Mouse (Mus musculus) adrenal gland, postnatal 36 days (tissue): ENCODE data around the gene Bri3bp. TPM values are rescaled to one million over a fixed set of nuclear protein-coding genes. Genes with fewer than 3 reads are reported as not detected.

Experiments
- DNase-seq, 2 experiments: peaks; one replicate each; pipeline ENCODE4 v3.0.0; 2021; ENCODE audit warnings: mixed read lengths in 1 of 2
- total RNA-seq, 2 experiments: library from RNA; stranded (reverse); gene quantifications; 2 replicates each; pipeline ENCODE4 v1.2.3; 2021

Bri3bp gene
- total RNA-seq, 2 experiments from 2014 or later = 25.6 to 39.0 TPM

DNA sequence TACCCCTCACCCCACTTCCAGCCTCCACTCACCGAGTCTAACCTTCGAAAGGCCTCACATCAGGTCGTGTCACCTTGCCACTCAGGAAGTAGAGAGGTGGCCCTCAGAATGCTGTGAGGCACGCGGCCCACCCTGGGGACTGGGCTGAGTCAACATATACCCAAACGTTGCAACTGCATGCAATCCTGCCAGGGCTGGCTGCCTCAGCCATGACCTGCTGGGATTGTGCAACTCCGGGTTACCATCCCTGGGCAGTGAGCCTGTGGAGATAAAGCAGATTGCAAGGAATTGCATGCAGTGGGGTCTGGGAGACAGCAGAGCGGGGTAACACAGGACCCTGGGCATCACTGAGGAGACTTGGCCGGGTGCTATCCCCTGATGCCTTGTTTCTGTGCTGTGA, 11.2 kb downstream of the Bri3bp start:
- peak; percentile 82 to 91 for DNase-seq

DNA sequence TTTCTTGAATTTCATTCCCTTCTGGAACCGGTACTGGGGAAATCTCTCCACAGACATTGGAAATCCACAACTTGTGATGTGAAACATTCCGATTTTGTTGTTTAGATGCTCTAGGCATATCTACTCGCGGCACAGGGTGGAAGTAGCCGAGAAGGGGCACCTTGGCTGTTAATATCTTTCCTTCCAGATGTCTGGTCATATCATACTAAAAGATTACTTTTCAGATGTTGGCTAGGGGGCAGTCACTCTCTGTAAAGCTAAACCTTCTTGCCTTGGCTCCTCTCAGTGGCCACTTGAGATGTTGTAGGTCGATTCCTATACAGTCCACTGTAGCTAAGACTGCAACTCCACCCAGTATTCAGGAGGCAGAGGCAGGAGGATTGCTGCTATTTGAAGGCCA, 14.7 kb downstream of the Bri3bp start:
- no peak for DNase-seq

DNA sequence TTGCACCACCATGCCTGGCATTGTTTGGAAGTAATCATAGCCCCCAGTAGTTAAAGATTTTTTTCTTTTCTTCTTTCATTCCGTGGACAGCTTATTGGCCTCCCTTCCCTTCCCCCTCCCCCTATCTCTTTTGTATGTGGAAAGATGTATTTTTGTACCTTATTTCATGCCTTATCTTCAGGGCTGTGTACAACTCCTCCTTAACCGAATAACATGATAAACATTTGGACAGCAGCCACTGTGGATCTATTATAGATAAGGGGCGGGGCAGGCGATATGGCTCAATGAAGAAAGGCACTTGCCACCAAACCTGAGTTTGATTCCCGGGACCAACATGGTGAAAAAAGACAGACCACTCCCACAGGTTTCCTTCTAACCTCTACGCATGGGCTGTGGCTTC, 16.2 kb downstream of the Bri3bp start:
- DNase-seq = no peak

DNA sequence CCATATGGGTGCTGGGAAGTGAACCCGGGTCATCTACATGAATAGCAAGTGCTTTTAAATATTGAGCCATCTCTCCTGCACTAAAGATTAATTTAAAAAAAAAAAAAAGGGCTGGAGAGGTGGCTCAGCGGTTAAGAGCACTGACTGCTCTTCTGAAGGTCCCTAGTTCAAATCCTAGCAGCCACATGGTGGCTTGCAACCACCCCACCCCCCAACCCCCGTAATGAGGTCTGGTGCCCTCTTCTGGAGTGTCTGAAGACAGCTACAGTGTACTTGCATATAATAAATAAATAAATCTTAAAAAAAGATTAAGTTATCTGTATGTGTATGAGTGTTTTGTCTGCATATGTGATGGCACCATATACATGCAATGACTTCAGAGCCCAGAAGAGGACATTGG, 19.2 kb downstream of the Bri3bp start:
- no peak for DNase-seq

DNA sequence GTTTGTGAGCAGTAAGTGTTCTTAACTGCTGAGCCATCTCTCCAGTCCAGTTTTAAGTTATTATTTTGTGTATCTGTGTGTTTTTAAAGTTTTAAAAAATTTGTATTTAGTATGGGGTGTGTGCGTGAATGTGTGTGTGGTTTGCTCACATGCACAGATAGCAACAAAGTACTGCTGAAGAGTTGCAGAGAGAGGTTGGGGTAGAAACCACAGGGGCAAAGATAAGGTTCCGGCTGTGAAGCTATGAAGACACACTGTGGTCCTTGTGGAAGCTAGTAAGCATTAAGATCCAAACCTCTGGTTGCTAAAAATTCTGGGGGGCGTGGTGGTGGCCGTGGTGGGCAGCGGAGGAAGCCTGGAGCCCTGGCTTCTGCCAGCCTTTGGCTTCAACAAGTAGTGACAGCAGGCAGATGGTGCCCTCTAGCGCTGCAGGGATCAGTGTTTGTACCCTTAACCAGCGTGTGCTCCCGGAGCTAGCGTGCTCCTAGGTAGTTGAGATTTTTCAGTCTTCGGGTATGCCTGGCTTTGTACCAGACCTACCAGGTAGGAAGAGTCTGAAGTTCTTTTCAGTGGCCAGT, 20.6 kb downstream of the Bri3bp start:
- peak; percentile 75 to 80 for DNase-seq

- no peak for DNase-seq
Observed at GRCm38 (mm10) chr5:125465192-125465591, 23.8 kb downstream of the Bri3bp start.

DNA sequence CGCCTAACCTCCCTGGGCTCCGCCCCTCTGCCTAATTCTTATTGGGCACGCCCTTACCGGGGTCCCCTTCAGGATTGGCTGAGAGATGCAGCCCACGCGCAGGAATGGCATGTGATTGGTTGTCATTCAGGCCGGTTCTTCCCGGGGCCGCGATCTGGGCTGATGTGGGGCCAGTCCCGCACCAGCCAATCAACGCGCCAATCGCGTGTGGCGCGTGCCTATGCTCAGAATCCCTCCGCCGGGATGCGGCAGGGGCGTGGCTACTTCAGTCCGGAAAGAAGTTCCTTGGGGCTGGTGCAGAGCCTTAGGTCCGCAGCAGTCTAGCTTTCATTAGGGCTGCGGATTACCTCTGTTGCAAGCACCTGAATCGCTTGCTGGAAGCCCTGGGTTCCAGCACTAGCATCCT, 24.3 kb downstream of the Bri3bp start:
- peak; percentile 96 to 97 for DNase-seq

DNA sequence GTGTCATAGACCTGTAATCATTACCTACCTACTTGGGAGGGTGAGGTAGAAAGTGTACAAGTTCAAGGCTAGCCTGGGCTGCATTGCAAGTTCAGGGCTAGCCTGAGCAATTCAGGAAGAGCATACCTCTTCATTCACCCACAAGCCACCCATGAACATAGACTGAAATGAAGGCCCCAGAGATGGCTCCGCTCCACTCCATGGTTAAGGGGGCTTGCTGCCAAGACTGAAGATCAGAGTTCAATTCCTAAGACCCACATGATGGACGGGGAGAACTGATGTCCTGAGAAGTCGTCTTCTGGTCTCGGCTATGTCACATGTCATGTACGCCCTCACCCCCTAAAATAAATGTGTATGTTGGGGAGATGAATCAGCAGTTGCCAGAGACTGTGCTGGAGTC, 25.1 kb downstream of the Bri3bp start:
- no peak for DNase-seq

DNA sequence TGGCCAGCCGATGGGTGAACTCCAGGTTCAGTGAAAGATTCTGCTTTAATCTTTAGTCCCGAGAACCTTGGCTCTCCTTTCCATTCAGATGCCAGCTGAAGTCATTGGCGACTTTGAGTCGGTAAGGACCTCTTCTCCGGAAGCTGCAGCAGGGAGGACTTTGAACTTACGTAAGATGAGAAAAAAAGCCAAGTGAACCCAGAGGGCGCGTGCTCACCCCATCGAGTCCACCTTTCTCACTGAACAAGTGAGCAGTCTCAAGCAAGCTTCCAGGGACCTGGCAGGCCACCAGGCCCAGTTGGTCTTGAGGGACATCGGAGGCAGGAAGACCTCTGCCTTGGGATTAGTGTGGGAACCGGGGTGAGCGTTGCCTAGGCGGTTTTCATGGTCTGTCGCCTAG, 25.9 kb downstream of the Bri3bp start:
- DNase-seq = peak in 1 of 2 experiments; percentile 58

DNA sequence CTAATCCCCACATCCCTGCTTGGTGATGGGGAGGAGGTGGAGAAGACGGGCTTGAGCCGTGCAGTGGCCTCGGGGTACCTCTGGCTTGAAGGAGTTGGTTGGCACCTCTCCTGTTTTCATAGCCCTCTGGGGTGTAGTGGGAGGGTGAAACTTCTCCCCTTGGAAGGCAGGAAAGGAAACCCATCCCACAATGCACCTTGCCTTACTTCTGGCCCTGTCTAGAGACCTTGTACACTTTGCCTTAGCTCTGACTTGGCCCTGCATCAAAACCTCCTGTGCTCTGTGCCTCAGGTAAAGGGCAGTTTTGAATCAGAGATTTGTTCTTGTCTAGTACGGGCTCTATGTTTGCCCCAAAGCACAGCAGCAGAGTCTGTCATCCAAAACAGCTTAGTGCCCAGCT, 29.3 kb downstream of the Bri3bp start:
- DNase-seq = peak; percentile 49 to 51

DNA sequence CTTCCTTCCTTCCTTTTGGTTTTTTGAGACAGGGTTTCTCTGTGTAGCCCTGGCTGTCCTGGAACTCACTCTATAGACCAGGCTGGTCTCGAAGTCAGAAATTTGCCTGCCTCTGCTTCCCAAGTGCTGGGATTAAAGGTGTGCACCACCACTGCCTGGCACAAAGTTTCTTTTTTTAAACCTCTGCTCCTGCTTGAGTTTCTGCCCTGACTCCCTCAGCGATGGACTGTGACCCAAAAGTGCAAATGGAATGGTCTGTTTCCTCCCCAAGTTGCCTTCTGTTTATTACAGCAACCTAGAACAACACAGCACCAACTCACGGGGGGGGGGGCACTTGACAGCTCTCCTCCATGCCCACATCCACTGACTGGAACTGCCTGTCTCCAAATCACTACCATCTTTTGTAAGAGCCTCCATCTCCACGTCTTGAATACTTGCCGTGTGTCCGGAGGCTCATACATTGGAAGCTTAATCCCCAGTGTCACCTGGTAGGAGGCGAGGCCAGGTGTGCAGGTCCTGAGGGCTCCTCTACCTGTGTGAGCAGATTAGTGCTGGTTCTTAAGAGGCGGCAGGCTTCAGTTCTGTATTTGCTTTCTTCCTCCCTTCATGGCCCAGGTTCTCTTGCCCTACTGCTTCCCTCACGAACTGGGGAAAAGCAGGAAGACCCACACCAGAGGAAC, 31.6 kb downstream of the Bri3bp start:
- DNase-seq = no peak

DNA sequence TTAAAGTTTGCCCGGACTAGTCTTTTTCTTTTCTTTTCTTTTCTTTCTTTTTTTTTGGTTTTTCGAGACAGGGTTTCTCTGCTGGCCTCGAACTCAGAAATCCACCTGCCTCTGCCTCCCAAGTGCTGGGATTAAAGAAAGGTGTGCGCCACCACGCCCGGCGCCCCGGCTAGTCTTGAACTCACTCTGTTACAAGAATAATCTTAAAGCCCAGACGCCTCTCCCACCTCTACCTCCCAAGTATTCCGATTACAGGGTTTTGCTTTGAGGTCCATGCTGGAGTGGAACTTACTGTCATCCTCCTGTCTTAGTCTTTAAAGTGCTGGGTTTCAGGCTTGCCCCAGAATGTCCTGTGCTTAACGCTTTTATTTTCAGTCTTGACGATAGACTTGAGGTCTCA, 33.7 kb downstream of the Bri3bp start:
- no peak for DNase-seq

GRCm38 (mm10) chr5:125475601-125476285, 34.4 kb downstream of the Bri3bp start, which contains the start of gene Aacs:
Gene Aacs (plus strand): TSS chr5:125475814.
- peak; percentile 96 to 98 for DNase-seq

DNA sequence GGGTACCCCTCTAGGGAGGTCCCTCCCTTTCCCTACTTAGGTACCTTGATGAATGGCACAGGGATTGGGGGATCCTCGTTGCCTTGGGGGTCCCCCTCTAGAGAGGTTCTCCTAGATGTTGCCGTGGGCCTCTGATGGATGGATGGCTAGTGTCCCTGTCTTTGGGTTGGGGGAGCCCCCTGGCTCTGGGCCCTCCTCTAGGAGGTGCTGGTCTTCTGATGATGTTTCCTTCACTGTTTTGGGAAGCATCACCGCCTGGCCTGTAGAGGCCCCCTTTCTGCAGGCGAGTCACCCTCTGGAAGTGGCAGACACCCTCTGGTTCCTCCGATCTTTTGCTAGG, 34.9 kb downstream of the Bri3bp start:
- peak in 1 of 2 experiments; percentile 30 for DNase-seq

GRCm38 (mm10) chr5:125476799-125477198, 35.4 kb downstream of the Bri3bp start:
- DNase-seq = no peak

DNA sequence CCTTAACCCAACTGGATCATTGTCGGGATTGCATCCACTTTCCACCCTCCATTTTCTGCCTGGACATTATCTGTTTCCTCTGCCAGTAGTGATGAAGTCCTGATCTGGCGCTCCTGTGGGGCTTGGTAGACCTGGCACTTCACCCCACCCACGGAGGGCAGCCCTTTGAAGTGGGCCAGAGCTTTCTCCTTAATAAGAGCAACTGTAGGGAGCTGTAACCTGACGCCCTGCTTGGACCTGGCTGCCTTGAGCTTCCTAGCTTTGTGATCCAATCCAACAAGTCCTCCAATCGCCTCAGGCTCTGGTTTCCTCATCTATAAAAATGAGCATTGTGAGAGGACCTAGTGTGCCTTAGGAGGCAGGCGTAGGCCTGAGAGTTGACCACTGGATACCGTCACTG, 36.2 kb downstream of the Bri3bp start:
- DNase-seq = no peak

- DNase-seq = no peak
Observed at GRCm38 (mm10) chr5:125478037-125478436, 36.7 kb downstream of the Bri3bp start.

GRCm38 (mm10) chr5:125479376-125479775, 38.0 kb downstream of the Bri3bp start:
- DNase-seq = no peak

- DNase-seq = no peak
Observed at GRCm38 (mm10) chr5:125480434-125481231, 39.3 kb downstream of the Bri3bp start.

DNA sequence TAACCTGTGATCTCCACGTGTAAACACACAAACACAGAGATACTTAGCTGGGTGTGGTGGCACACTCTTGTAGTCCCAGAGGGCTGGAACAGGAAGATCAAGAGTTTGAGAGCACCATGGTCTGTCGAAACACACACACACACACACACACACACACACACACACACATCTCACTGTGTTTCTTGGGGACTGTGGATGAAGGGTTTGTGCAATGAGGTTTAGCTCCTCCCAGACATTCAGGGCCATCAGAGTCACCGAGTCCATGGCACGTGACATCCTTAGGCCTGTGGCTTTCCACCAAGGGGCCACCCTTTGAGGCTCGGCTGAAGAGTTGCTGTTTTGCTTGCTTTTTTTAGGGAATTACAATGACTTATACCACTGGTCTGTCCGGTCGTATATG, 41.1 kb downstream of the Bri3bp start:
- DNase-seq = no peak

DNA sequence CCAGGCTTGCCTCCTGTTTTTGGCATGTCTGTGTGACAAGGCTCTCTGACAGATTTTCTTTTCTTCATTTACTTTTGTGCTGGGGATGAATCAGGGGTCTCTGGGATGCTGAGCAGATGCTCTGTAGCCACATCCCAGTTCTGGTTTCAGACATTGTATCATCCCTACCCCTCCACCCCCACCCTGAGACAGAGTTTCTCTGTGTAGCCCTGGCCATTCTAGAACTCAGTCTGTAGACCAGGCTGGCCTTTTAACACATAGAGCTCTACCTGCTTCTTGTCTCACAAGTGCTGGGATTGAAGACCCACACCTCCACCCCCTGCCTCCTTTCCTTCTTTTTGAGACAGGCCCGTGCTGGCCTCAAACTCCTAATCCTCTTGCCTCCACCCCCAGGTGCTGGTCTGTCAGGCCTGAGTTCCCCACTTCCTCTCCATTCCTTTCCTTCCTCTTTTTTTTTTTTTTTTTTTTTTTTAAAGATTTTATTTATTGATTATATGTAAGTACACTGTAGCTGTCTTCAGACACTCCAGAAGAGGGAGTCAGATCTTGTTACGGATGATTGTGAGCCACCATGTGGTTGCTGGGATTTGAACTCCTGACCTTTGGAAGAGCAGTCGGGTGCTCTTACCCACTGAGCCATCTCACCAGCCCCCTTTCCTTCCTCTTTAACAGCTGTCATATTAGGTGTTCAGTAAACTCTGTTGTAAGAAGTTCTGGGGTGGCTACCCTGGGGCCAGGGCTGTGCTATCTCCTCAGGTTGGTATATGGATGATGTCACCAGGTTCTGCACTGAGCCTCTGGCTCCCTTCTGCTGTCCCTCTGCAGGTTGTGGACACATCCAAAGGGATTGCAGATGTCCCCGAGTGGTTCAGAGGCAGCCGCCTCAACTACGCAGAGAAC, 42.6 kb downstream of the Bri3bp start:
- DNase-seq = no peak
